Mouse (Mus musculus) right cerebral cortex, postnatal 14 days (tissue): ENCODE data around the gene Gm49776.
A peak's percentile ranks its signal among the peaks of the same experiment; 100 is the strongest.
"Not testable (repeated sequence)": the region's sequence is repeated elsewhere in the genome, so short reads cannot be mapped to it uniquely, and the experiment has no call there.

Source experiments
- DNase-seq: peaks from one replicate; pipeline ENCODE4 v3.0.0; 2022

Gm49776 gene

GRCm38 (mm10) chr16:18258221-18258620 is at the start of gene Gm49776:
Gene Gm49776 (minus strand): TSS chr16:18258321.
- no peak for DNase-seq

- DNase-seq, result not testable (repeated sequence)
Observed at GRCm38 (mm10) chr16:18289614-18290013, 31.5 kb upstream of the Gm49776 start.

- peak; percentile 97 for DNase-seq
Observed at GRCm38 (mm10) chr16:18289067-18289588, 31.0 kb upstream of the Gm49776 start, which contains the start of gene Dgcr8. Gene Dgcr8 (minus strand): TSS chr16:18289246.

GRCm38 (mm10) chr16:18288581-18289061 is 30.5 kb upstream of the Gm49776 start:
- no peak for DNase-seq

GRCm38 (mm10) chr16:18288166-18288565 is 30.0 kb upstream of the Gm49776 start:
- no peak for DNase-seq

GRCm38 (mm10) chr16:18275166-18275565 is 17.0 kb upstream of the Gm49776 start:
- DNase-seq, result no peak

- no peak for DNase-seq
Observed at GRCm38 (mm10) chr16:18268182-18268581, 10.1 kb upstream of the Gm49776 start.

- DNase-seq, result no peak
Observed at GRCm38 (mm10) chr16:18265024-18265423, 6.9 kb upstream of the Gm49776 start.

- no peak for DNase-seq
Observed at GRCm38 (mm10) chr16:18253866-18254265, 4.3 kb downstream of the Gm49776 start.

GRCm38 (mm10) chr16:18252736-18253135 is 5.4 kb downstream of the Gm49776 start:
- DNase-seq, result no peak

- DNase-seq, result no peak
Observed at GRCm38 (mm10) chr16:18250828-18251790, 7.0 kb downstream of the Gm49776 start.

- DNase-seq, result no peak
Observed at GRCm38 (mm10) chr16:18250231-18250630, 7.9 kb downstream of the Gm49776 start.

- peak; percentile 37 for DNase-seq
Observed at GRCm38 (mm10) chr16:18249364-18249967, 8.7 kb downstream of the Gm49776 start.

GRCm38 (mm10) chr16:18248433-18249363 is 9.4 kb downstream of the Gm49776 start, which contains the start of the genes Trmt2a and Ranbp1:
Gene Trmt2a (plus strand): TSS chr16:18248679.
Gene Ranbp1 (minus strand): TSS chr16:18248732.
- DNase-seq, result peak; percentile 100

GRCm38 (mm10) chr16:18247521-18248399 is 10.4 kb downstream of the Gm49776 start:
- DNase-seq, result peak; percentile 31

- no peak for DNase-seq
Observed at GRCm38 (mm10) chr16:18241581-18241980, 16.5 kb downstream of the Gm49776 start.

GRCm38 (mm10) chr16:18236676-18237501 is 21.2 kb downstream of the Gm49776 start:
- DNase-seq, result no peak

GRCm38 (mm10) chr16:18235389-18236065 is 22.6 kb downstream of the Gm49776 start:
- peak; percentile 62 for DNase-seq

GRCm38 (mm10) chr16:18234671-18235388 is 23.3 kb downstream of the Gm49776 start, which contains the start of gene Zdhhc8:
Gene Zdhhc8 (minus strand): TSS chr16:18235136.
- peak; percentile 83 for DNase-seq
